19 mouse cellular contexts compared by ENCODE assay signal in genomic region chr10:71127278-71127950, GRCm38 (mm10). TPM values are rescaled to one million over a fixed set of nuclear protein-coding genes. Genes with fewer than 3 reads are reported as not detected.
DNase-seq lines count a peak whose midpoint lies in the region; ATAC-seq and TF ChIP-seq lines count a peak whose summit lies in the region.
"Had no signal": no experiment of that assay in that cellular context is flagged by ENCODE, and none has a peak within 500 bp of the region (broad histone marks: within the 10 kb centered on the region; RNA-seq: fewer than 3 reads in every experiment).

No protein-coding gene starts in this region.

- H3K36me3 ChIP-seq in liver, embryonic 16.5 days (ENCODE audit: control insufficient read depth, insufficient read depth), result no peaks in the 10 kb centered on the region
- H3K36me3 ChIP-seq in intestine, postnatal 0 days (ENCODE audit: control insufficient read depth, insufficient read depth), result no peaks in the 10 kb centered on the region
- H3K36me3 ChIP-seq: forebrain, embryonic 12.5 days; heart, embryonic 15.5 days; hindbrain, embryonic 15.5 days; lung, embryonic 15.5 days had no signal

- H3K4me2 ChIP-seq in liver, embryonic 16.5 days (ENCODE audit: low read depth, low read length), result peak overlapping the region; percentile 13
- peak overlapping the region; percentile 48 for H3K4me2 ChIP-seq in intestine, postnatal 0 days (replicated peaks; ENCODE audit: low read depth)
- H3K4me2 ChIP-seq: forebrain, embryonic 12.5 days; heart, embryonic 15.5 days; hindbrain, embryonic 15.5 days; lung, embryonic 15.5 days had no signal

- ATAC-seq in liver, embryonic 16.5 days (ENCODE audit: low read depth), result no peak
- ATAC-seq in intestine, postnatal 0 days, result peak; percentile 57; the same call in 1 of the 2 replicates

- no peak overlapping the region for H3K27ac ChIP-seq in liver, embryonic 16.5 days (ENCODE audit: low read length)
- no peak overlapping the region for H3K27ac ChIP-seq in intestine, postnatal 0 days (ENCODE audit: low read depth, low read length)
- H3K27ac ChIP-seq: forebrain, embryonic 12.5 days; heart, embryonic 15.5 days; hindbrain, embryonic 15.5 days; lung, embryonic 15.5 days; stomach, postnatal 0 days had no signal

- no peak for DNase-seq in liver
- peak; percentile 52 for DNase-seq in kidney, postnatal 10 days
- DNase-seq in thymus, postnatal 36 days, result no peak
- no peak for DNase-seq in right cerebral cortex, adult 2 months (ENCODE audit: low spot score in 2 of 2)
- DNase-seq in spleen, postnatal 14 days (ENCODE audit: low spot score in 2 of 2), result no peak
- DNase-seq: adrenal gland, adult 2 months; cerebellum, adult 2 months; gastrocnemius, postnatal 10 days; heart, postnatal 4 days; lung, postnatal 4 days; right cerebral cortex, postnatal 4 days; thymus, postnatal 25 days had no signal

- 60% methylated on average over 13 of the region's 13 CpGs for WGBS in liver, embryonic 16.5 days (ENCODE audit: insufficient replicate concordance)
- 34% methylated on average over 13 of the region's 13 CpGs for WGBS in intestine, postnatal 0 days

- H3K9me3 ChIP-seq in liver, embryonic 16.5 days (replicated peaks; ENCODE audit: control insufficient read depth, low read length), result no peaks in the 10 kb centered on the region
- no peaks in the 10 kb centered on the region for H3K9me3 ChIP-seq in intestine, postnatal 0 days (ENCODE audit: control insufficient read depth)
- H3K9me3 ChIP-seq: forebrain, embryonic 12.5 days; heart, embryonic 15.5 days; hindbrain, embryonic 15.5 days; lung, embryonic 15.5 days had no signal

- H3K27me3 ChIP-seq in liver, embryonic 16.5 days (ENCODE audit: control insufficient read depth, insufficient read depth, low read depth, low read length), result no peaks in the 10 kb centered on the region
- H3K27me3 ChIP-seq in intestine, postnatal 0 days (replicated peaks; ENCODE audit: control insufficient read depth, insufficient read depth, low read length), result no peaks in the 10 kb centered on the region
- H3K27me3 ChIP-seq: forebrain, embryonic 12.5 days; heart, embryonic 15.5 days; hindbrain, embryonic 15.5 days; lung, embryonic 15.5 days had no signal

- H3K4me3 ChIP-seq in liver, embryonic 16.5 days (ENCODE audit: low read depth, low read length), result no peak overlapping the region
- no peak overlapping the region for H3K4me3 ChIP-seq in intestine, postnatal 0 days (ENCODE audit: low read depth, low read length)
- H3K4me3 ChIP-seq: forebrain, embryonic 12.5 days; heart, embryonic 15.5 days; hindbrain, embryonic 15.5 days; lung, embryonic 15.5 days had no signal

- TF ChIP-seq CTCF in intestine, postnatal 0 days (IDR thresholded peaks at IDR 0.05; ENCODE audit: low read depth), result no peak

- no peak overlapping the region for H3K9ac ChIP-seq in liver, embryonic 16.5 days (ENCODE audit: low read depth, low read length)
- H3K9ac ChIP-seq in intestine, postnatal 0 days (ENCODE audit: low read depth, low read length), result no peak overlapping the region
- H3K9ac ChIP-seq: forebrain, embryonic 12.5 days; heart, embryonic 15.5 days; hindbrain, embryonic 15.5 days; lung, embryonic 15.5 days had no signal

- no peaks in the 10 kb centered on the region for H3K4me1 ChIP-seq in liver, embryonic 16.5 days (ENCODE audit: control insufficient read depth, low read depth, low read length)
- H3K4me1 ChIP-seq in intestine, postnatal 0 days (replicated peaks; ENCODE audit: control insufficient read depth, insufficient read depth, low read length), result no peaks in the 10 kb centered on the region
- H3K4me1 ChIP-seq: forebrain, embryonic 12.5 days; hindbrain, embryonic 15.5 days had no signal

RNA-seq across cellular contexts. Expression of gene Bicc1, which starts 32.1 kb away (rescaled TPM):
- polyA plus RNA-seq in liver, embryonic 16.5 days (2015; fragmentation: Nextera tagmentation; extraction: Ambion mirVana), result 3.0 and 3.5 TPM in 2 replicates
- polyA plus RNA-seq in intestine, postnatal 0 days (2015; fragmentation: Nextera tagmentation; extraction: Ambion mirVana), result 6.4 and 6.5 TPM in 2 replicates
